Mouse (Mus musculus) monocyte, adult 59 days (primary cell): ENCODE measurements around the gene Gm3404. TPM values are rescaled to one million over a fixed set of nuclear protein-coding genes. Genes with fewer than 3 reads are reported as not detected.

Experiments used
- total RNA-seq, 2 experiments: library from RNA; stranded (reverse); gene quantifications; one replicate each; pipeline ENCODE4 v1.2.4; 2023

Gene Gm3404
- not detected for total RNA-seq

GRCm38 (mm10) chr5:146525501-146525900, at the start of gene Gm3404:
TSS of gene Gm3404 (plus strand) at chr5:146525801.

GRCm38 (mm10) chr5:146481665-146482064, 43.9 kb upstream of the Gm3404 start, which contains the start of gene Gm6408:
TSS of gene Gm6408 (plus strand) at chr5:146481965.

GRCm38 (mm10) chr5:146491063-146491462, 34.5 kb upstream of the Gm3404 start, which contains the start of gene Gm6370:
TSS of gene Gm6370 (plus strand) at chr5:146491363.

GRCm38 (mm10) chr5:146502099-146502498, 23.5 kb upstream of the Gm3404 start, which contains the start of gene 4930449I24Rik:
TSS of gene 4930449I24Rik (plus strand) at chr5:146502399.

GRCm38 (mm10) chr5:146513823-146514222, 11.8 kb upstream of the Gm3404 start, which contains the start of gene Gm3402:
TSS of gene Gm3402 (plus strand) at chr5:146514123.

GRCm38 (mm10) chr5:146537347-146537746, 11.7 kb downstream of the Gm3404 start, which contains the start of gene Gm3409:
TSS of gene Gm3409 (plus strand) at chr5:146537647.

GRCm38 (mm10) chr5:146555836-146556235, 30.2 kb downstream of the Gm3404 start, which contains the start of gene Gm3415:
TSS of gene Gm3415 (plus strand) at chr5:146556136.

Other genes starting within 250 kb of the Gm3404 start
- not detected for gene Wasf3, start 140.8 kb upstream of the Gm3404 start, total RNA-seq
- gene Gm6408, start 43.8 kb upstream of the Gm3404 start, total RNA-seq, result not detected
- not detected for gene Gm6370, start 34.4 kb upstream of the Gm3404 start, total RNA-seq
- not detected for gene 4930449I24Rik, start 23.4 kb upstream of the Gm3404 start, total RNA-seq
- gene Gm3402, start 11.7 kb upstream of the Gm3404 start, total RNA-seq, result not detected
- gene Gm3409, start 11.8 kb downstream of the Gm3404 start, total RNA-seq, result not detected
- gene Gm3415, start 30.3 kb downstream of the Gm3404 start, total RNA-seq, result not detected
- not detected for gene Gpr12, start 59.4 kb downstream of the Gm3404 start, total RNA-seq